Mouse (Mus musculus): ENCODE results near the gene Naglu.

DNA sequence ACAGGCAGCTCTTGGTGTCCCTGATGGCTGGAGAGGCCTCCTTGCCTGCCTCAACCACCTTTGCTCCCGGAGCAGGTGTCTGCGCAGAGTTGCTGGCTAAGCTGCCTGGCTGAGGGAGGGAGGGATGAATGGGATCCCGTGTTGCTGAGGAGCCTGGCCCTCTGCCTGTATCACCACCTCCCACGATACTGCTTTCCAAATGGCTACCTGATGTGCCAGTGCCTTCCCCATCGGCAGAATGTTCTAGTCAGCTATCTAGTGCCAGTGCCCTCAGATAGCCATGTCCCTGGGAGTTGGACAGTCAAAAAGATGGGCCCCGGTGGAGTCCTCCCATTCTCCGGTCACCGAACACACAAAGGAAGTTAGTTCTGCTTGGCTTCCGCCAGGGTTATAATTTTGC is 19.5 kb upstream of the Naglu start:
- TF ChIP-seq GATA1 (IDR thresholded peaks at IDR 0.05; ENCODE audit: borderline replicate concordance, low read length), result no peak
- TF ChIP-seq FLI1 (IDR thresholded peaks at IDR 0.05; ENCODE audit: low read length), result no peak
